Mouse (Mus musculus) G1E (cell line): ENCODE data around the gene Dgkb. TPM values are rescaled to one million over a fixed set of nuclear protein-coding genes. Genes with fewer than 3 reads are reported as not detected.

Experiments used
- ATAC-seq: 2 replicates; pipeline ENCODE4 v1.8.0; 2016; ENCODE audit warnings: mild to moderate bottlenecking; ENCODE audit not compliant: insufficient number of reproducible peaks, poor library complexity, low FRiP score, severe bottlenecking; ENCODE audit errors: extremely low read depth
- DNase-seq: peaks from one replicate; pipeline ENCODE4 v3.0.0; 2012; ENCODE audit warnings: low spot score
- H3K27me3 ChIP-seq: 2 replicates; pipeline ENCODE4 v1.6.1; 2012; ENCODE audit warnings: mild to moderate bottlenecking, low read length, inconsistent platforms; ENCODE audit not compliant: insufficient read depth
- H3K36me3 ChIP-seq: replicated peaks from 2 replicates; pipeline ENCODE3; 2012; ENCODE audit warnings: mild to moderate bottlenecking, inconsistent platforms
- H3K4me1 ChIP-seq: 2 replicates; pipeline ENCODE4 v1.6.1; 2012; ENCODE audit warnings: low read depth, low read length, inconsistent platforms, mixed read lengths; ENCODE audit not compliant: insufficient read depth
- H3K4me3 ChIP-seq: 2 replicates; pipeline ENCODE4 v1.5.1; 2012; ENCODE audit warnings: low read depth, mild to moderate bottlenecking, inconsistent platforms, low read length, moderate library complexity, mixed read lengths
- H3K9me3 ChIP-seq: replicated peaks from 2 replicates; pipeline ENCODE4 v1.6.1; 2012; ENCODE audit warnings: inconsistent platforms
- CTCF ChIP-seq: IDR thresholded peaks from 2 replicates; pipeline ENCODE4 v1.5.1; 2012; ENCODE audit warnings: low read depth, low read length, inconsistent platforms, mixed read lengths
- GATA1 ChIP-seq: IDR thresholded peaks from 2 replicates; pipeline ENCODE4 v1.6.1; 2012; ENCODE audit warnings: borderline replicate concordance, low read length, inconsistent platforms, mixed read lengths
- GATA2 ChIP-seq: IDR thresholded peaks from 2 replicates; pipeline ENCODE4 v1.6.1; 2012; ENCODE audit warnings: low read depth, low read length, inconsistent platforms, borderline replicate concordance
- POLR2AphosphoS5 ChIP-seq: IDR thresholded peaks from 2 replicates; pipeline ENCODE4 v1.6.1; 2012; ENCODE audit warnings: low read depth, low read length, inconsistent platforms; ENCODE audit not compliant: insufficient replicate concordance
- TAL1 ChIP-seq: conservative IDR thresholded peaks from 2 replicates; pipeline ENCODE4 v1.6.1; 2012; ENCODE audit warnings: low read depth, low read length, inconsistent platforms, mixed read lengths
- polyA plus RNA-seq: library from polyadenylated mRNA; stranded (reverse); fragments of >175 nt; gene quantifications from 2 replicates; pipeline ENCODE4 v1.2.3, GENCODE M21; 2012
- total RNA-seq, 2 experiments: library from RNA; stranded (forward) in 1 of 2; stranded (reverse) in 1 of 2; fragments of 200-1000 nt in 1 of 2; fragments of >200 nt in 1 of 2; fragmentation: Nextera tagmentation in 1 of 2; gene quantifications; 2 replicates each; pipeline ENCODE4 v1.2.3; 2014 to 2017

Dgkb gene
- total and polyA plus RNA-seq, 3 experiments: 0.33 TPM; not detected in 2

DNA sequence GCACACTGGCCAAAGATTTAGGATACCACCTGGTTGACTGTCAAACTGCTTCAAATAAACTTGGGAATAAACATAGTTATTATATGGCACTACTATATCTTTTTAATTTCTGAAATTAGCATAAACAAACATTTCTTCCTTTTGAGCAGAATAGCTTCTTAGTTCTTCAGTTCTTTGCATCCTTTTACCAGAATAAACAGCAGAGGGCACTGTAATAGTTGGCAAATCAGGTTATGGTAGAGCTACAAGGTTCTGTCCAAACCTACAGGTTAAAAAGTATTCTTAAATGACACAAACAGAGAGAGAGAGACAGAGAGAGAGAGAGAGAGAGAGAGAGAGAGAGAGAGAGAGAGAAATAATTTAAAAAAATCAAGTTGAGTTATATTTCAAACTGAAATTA lies 322.5 kb downstream of the Dgkb start:
- no peaks in the 10 kb centered on the region for H3K27me3 ChIP-seq
- TF ChIP-seq TAL1 (no peak), CTCF (no peak), GATA1 (no peak), GATA2 (no peak), POLR2AphosphoS5 (no peak)
- H3K4me1 ChIP-seq: no peaks in the 10 kb centered on the region
- peaks cover 10% of the 10 kb centered on the region for H3K9me3 ChIP-seq
- no peaks in the 10 kb centered on the region for H3K36me3 ChIP-seq
- H3K4me3 ChIP-seq: no peak overlapping the region
- no peak for DNase-seq
- ATAC-seq: no peak

DNA sequence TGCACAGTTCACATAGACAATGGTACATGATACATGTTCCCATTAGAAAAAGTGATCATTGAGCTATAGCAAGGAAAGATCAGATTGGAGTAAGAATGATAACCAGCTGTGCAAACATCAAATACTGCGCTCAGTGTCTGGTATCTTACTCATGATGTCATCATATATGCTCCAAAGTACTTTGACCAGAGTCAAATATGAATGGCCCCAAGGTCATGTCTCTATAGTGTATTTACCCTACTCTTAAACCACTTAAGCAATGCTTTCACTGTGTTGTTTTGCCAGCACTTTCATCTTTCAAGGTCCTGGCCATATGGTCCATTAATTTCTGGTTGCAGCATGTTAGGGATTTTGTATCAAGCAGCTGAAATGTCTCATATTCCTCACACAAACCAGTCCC lies 415.1 kb downstream of the Dgkb start:
- ATAC-seq: no peak
- Histone ChIP-seq H3K4me3 (no peak overlapping the region), H3K36me3 (no peaks in the 10 kb centered on the region), H3K27me3 (no peaks in the 10 kb centered on the region), H3K4me1 (no peaks in the 10 kb centered on the region), H3K9me3 (peaks cover 2% of the 10 kb centered on the region; the same call in 1 of the 2 replicates)
- TF ChIP-seq CTCF (no peak), POLR2AphosphoS5 (no peak), GATA2 (no peak), GATA1 (no peak), TAL1 (no peak)
- no peak for DNase-seq

DNA sequence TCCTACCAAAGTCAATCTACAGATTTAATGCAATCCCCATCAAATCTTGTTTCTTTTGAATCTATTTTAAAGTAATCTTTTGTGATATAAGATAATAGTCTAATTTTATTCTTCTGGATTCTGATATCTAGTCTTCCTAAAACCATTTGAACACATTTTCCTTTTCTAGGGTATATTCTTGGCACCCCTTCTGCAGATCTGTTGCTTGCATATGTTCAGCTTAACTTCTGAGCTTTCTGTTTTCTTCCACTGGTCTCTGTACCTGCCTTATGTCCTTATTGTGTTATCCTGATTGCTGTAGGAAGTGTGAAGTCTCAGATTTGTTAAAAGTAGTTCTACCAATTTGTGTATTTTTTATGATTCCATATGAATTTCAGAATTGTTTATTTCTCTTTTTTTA lies 451.3 kb downstream of the Dgkb start:
- Histone ChIP-seq H3K27me3 (no peaks in the 10 kb centered on the region), H3K4me1 (no peaks in the 10 kb centered on the region), H3K4me3 (no peak overlapping the region), H3K9me3 (peaks cover 2% of the 10 kb centered on the region; the same call in 1 of the 2 replicates), H3K36me3 (no peaks in the 10 kb centered on the region)
- DNase-seq (no peak), ATAC-seq (no peak)
- TF ChIP-seq POLR2AphosphoS5: no peak
- TF ChIP-seq GATA2: no peak
- no peak for TF ChIP-seq CTCF

DNA sequence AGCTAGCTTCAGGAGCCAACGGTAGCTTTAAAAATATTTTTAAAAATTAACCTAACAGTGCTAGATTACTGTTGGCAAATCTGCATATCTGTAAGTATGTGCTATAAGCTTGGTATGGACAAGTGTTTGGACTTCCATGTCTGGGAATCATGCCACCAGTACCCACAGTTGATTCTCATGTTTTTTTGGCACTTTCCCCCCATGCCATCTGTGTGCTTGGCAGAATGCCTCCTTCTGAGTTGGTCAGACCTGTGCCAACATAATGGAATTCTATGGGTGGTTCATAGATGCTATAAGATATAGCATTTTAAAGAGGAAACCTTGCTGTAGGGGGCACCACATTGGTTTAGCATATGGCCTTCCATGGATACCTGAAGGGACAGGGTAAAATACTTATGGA lies 484.0 kb downstream of the Dgkb start:
- no peaks in the 10 kb centered on the region for H3K4me1 ChIP-seq
- no peak overlapping the region for H3K4me3 ChIP-seq
- no peak for DNase-seq
- H3K9me3 ChIP-seq: 0 out of 2 replicates have a peak, but pooled peaks cover 3% of the 10 kb centered on the region
- no peaks in the 10 kb centered on the region for H3K36me3 ChIP-seq
- TF ChIP-seq TAL1 (no peak), GATA2 (no peak), POLR2AphosphoS5 (no peak), CTCF (no peak), GATA1 (no peak)
- H3K27me3 ChIP-seq: no peaks in the 10 kb centered on the region
- no peak for ATAC-seq

DNA sequence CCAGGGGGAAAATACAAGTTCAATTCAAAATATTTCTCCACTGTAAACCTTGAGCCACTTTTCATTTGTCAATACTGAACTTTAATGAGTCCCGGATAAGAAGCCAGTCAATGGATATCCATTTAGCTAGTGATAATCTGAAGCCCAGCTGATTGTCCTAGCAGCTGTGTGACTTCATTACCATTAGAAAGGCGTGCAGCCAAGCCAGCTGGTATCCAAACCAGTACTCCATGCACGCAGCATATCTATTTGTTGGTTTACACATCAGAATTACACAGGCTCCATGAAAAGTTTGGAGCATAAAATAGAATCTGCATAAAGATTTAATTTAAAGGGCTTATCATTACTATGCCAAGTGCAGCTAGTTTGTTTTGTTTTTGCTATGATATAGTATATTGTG lies 486.3 kb downstream of the Dgkb start:
- 0 out of 2 replicates have a peak, but pooled peaks cover 3% of the 10 kb centered on the region for H3K9me3 ChIP-seq
- ATAC-seq: no peak
- no peaks in the 10 kb centered on the region for H3K27me3 ChIP-seq
- no peaks in the 10 kb centered on the region for H3K4me1 ChIP-seq
- DNase-seq: no peak
- H3K36me3 ChIP-seq: no peaks in the 10 kb centered on the region
- TF ChIP-seq TAL1 (no peak), GATA1 (no peak), CTCF (no peak), GATA2 (no peak), POLR2AphosphoS5 (no peak)
- H3K4me3 ChIP-seq: no peak overlapping the region

DNA sequence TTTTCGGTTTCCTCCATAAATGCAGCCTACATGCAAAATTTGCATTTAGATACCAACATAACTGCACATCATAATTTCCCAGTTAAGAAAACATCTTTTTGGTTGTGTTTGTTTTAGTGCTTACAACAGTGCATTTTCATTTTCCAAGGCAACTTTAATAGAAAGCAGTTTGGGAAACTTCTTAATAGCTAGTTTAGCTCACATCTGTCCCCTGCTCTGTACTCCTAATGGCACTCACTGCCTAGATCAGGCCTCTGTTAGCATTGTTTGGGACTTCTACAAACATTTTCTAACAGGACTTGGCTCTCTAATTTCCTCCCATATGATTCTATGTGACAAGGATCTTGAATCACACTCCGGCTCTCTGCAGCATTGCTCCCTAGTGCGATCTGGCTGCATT lies 486.7 kb downstream of the Dgkb start:
- no peaks in the 10 kb centered on the region for H3K36me3 ChIP-seq
- no peak for DNase-seq
- H3K27me3 ChIP-seq: no peaks in the 10 kb centered on the region
- 0 out of 2 replicates have a peak, but pooled peaks cover 3% of the 10 kb centered on the region for H3K9me3 ChIP-seq
- no peak overlapping the region for H3K4me3 ChIP-seq
- no peaks in the 10 kb centered on the region for H3K4me1 ChIP-seq
- TF ChIP-seq GATA2: no peak
- TF ChIP-seq GATA1: no peak
- no peak for TF ChIP-seq CTCF
- no peak for TF ChIP-seq POLR2AphosphoS5
- no peak for TF ChIP-seq TAL1
- no peak for ATAC-seq
